Mouse (Mus musculus) limb, embryonic 14.5 days (tissue): ENCODE data around the gene Dlg4. TPM values are rescaled to one million over a fixed set of nuclear protein-coding genes. Genes with fewer than 3 reads are reported as not detected.

Experiments used
- ATAC-seq: fragments of 200-750 bp; cut with Nextera tagmentation; 2 replicates; pipeline ENCODE4 v1.8.0; 2017; ENCODE audit warnings: low read depth, moderate number of reproducible peaks, moderate TSS enrichment; ENCODE audit not compliant: low FRiP score
- DNase-seq: peaks from one replicate; pipeline ENCODE4 v3.0.0-alpha.2; 2015; ENCODE audit warnings: low spot score
- H3K27ac ChIP-seq: fragments of 300-500 bp; sonication (generic); replicated peaks from 2 replicates; pipeline ENCODE4 v1.5.1; 2014; ENCODE audit warnings: low read depth, mild to moderate bottlenecking, low read length, moderate library complexity, mixed read lengths
- H3K27me3 ChIP-seq: fragments of 300-500 bp; sonication (generic); 2 replicates; pipeline ENCODE4 v1.6.1; 2014; ENCODE audit warnings: low read length, mixed read lengths; ENCODE audit not compliant: control insufficient read depth, insufficient read depth
- H3K36me3 ChIP-seq: fragments of 300-500 bp; sonication (generic); 2 replicates; pipeline ENCODE4 v1.6.1; 2014; ENCODE audit warnings: mild to moderate bottlenecking, low read length, moderate library complexity, mixed read lengths; ENCODE audit not compliant: control insufficient read depth, insufficient read depth
- H3K4me1 ChIP-seq: fragments of 300-500 bp; sonication (generic); 2 replicates; pipeline ENCODE4 v1.6.1; 2014; ENCODE audit warnings: antibody characterized with exemption, low read length, mixed read lengths; ENCODE audit not compliant: control insufficient read depth, insufficient read depth
- H3K4me2 ChIP-seq: fragments of 300-500 bp; sonication (generic); replicated peaks from 2 replicates; pipeline ENCODE4 v1.6.1; 2014; ENCODE audit warnings: low read depth, mild to moderate bottlenecking, low read length, moderate library complexity; ENCODE audit not compliant: severe bottlenecking
- H3K4me3 ChIP-seq: fragments of 300-500 bp; sonication (generic); replicated peaks from 2 replicates; pipeline ENCODE4 v1.5.1; 2014; ENCODE audit warnings: low read length
- H3K9ac ChIP-seq: fragments of 300-500 bp; sonication (generic); 2 replicates; pipeline ENCODE4 v1.6.1; 2014; ENCODE audit warnings: mild to moderate bottlenecking, low read depth, low read length, moderate library complexity; ENCODE audit not compliant: severe bottlenecking
- H3K9me3 ChIP-seq: fragments of 300-500 bp; sonication (generic); 2 replicates; pipeline ENCODE4 v1.6.1; 2016; ENCODE audit warnings: low read length; ENCODE audit not compliant: control insufficient read depth
- POLR2A ChIP-seq: fragments of 200-500 bp; IDR thresholded peaks from 2 replicates; pipeline ENCODE4 v1.8.0; 2012; ENCODE audit warnings: inconsistent platforms, mild to moderate bottlenecking, moderate library complexity, borderline replicate concordance; ENCODE audit not compliant: insufficient read depth, insufficient read length; ENCODE audit errors: extremely low read depth
- WGBS: fragments of 180-500 bp; shearing (Covaris S2); extraction: QIAGEN DNeasy Blood & Tissue Kit; methylation state at CpG from one replicate; pipeline ENCODE4 v1.1.7; 2014; 5-methylcytosine and 5-hydroxymethylcytosine counted together
- polyA plus RNA-seq, 2 experiments: library from polyadenylated mRNA; depleted of rRNA in 1 of 2; stranded (reverse) in 1 of 2; unstranded in 1 of 2; fragments of >200 nt; fragmentation: Nextera tagmentation in 1 of 2; extraction: Ambion mirVana in 1 of 2; gene quantifications; 2 replicates each; pipeline versions ENCODE4 v1.2.1 to v1.2.3; 2012 to 2014

The Dlg4 gene
- polyA plus RNA-seq, 2 experiments = 9.7 to 89.6 TPM

- no peaks in the 10 kb centered on the region for H3K9me3 ChIP-seq
- no peak overlapping the region for H3K4me3 ChIP-seq
- no peak overlapping the region; the same call in 1 of the 2 replicates for H3K9ac ChIP-seq
- peaks cover 8% of the 10 kb centered on the region for H3K4me1 ChIP-seq
- no peak for TF ChIP-seq POLR2A
- no peaks in the 10 kb centered on the region for H3K36me3 ChIP-seq
- 37% methylated on average over 17 of the region's 17 CpGs for WGBS
- H3K4me2 ChIP-seq = no peak overlapping the region; the same call in 1 of the 2 replicates
- DNase-seq (peak; percentile 86), ATAC-seq (no peak; the same call in 1 of the 2 replicates)
- H3K27ac ChIP-seq = no peak overlapping the region
- no peaks in the 10 kb centered on the region for H3K27me3 ChIP-seq
Measured at GRCm38 (mm10) chr11:70074379-70075071, 57.8 kb downstream of the Dlg4 start.

- no peaks in the 10 kb centered on the region for H3K27me3 ChIP-seq
- DNase-seq = no peak
- no peak for ATAC-seq
- no peak overlapping the region for H3K9ac ChIP-seq
- no peak overlapping the region for H3K27ac ChIP-seq
- H3K4me1 ChIP-seq = peaks cover 6% of the 10 kb centered on the region; the same call in 1 of the 2 replicates
- 94% methylated on average over 6 of the region's 6 CpGs for WGBS
- TF ChIP-seq POLR2A = no peak
- no peak overlapping the region for H3K4me2 ChIP-seq
- H3K4me3 ChIP-seq = no peak overlapping the region
- H3K36me3 ChIP-seq = no peaks in the 10 kb centered on the region
- H3K9me3 ChIP-seq = no peaks in the 10 kb centered on the region
Measured at GRCm38 (mm10) chr11:70075581-70075980, 58.8 kb downstream of the Dlg4 start.

GRCm38 (mm10) chr11:70077441-70077840 is 60.7 kb downstream of the Dlg4 start:
- no peaks in the 10 kb centered on the region for H3K9me3 ChIP-seq
- no peak overlapping the region for H3K4me2 ChIP-seq
- no peak for ATAC-seq
- H3K27me3 ChIP-seq = no peaks in the 10 kb centered on the region
- TF ChIP-seq POLR2A = no peak
- WGBS = 55% methylated on average over 2 of the region's 3 CpGs
- no peaks in the 10 kb centered on the region for H3K36me3 ChIP-seq
- DNase-seq = no peak
- peaks cover 6% of the 10 kb centered on the region; the same call in 1 of the 2 replicates for H3K4me1 ChIP-seq
- no peak overlapping the region for H3K4me3 ChIP-seq
- H3K9ac ChIP-seq = no peak overlapping the region
- H3K27ac ChIP-seq = no peak overlapping the region

GRCm38 (mm10) chr11:70079175-70079574 is 62.4 kb downstream of the Dlg4 start:
- DNase-seq = no peak
- no peak overlapping the region for H3K4me2 ChIP-seq
- H3K27ac ChIP-seq = no peak overlapping the region
- no peak for TF ChIP-seq POLR2A
- H3K36me3 ChIP-seq = no peaks in the 10 kb centered on the region
- no peak for ATAC-seq
- no peaks in the 10 kb centered on the region for H3K9me3 ChIP-seq
- no peak overlapping the region for H3K9ac ChIP-seq
- 62% methylated on average over 6 of the region's 6 CpGs for WGBS
- H3K27me3 ChIP-seq = no peaks in the 10 kb centered on the region
- H3K4me3 ChIP-seq = no peak overlapping the region
- H3K4me1 ChIP-seq = peaks cover 3% of the 10 kb centered on the region; the same call in 1 of the 2 replicates

- no peak for TF ChIP-seq POLR2A
Measured at GRCm38 (mm10) chr11:70079928-70080327, 63.2 kb downstream of the Dlg4 start.

More at GRCm38 (mm10) chr11:70079928-70080327, 63.2 kb downstream of the Dlg4 start:
- 64% methylated on average over 7 of the region's 7 CpGs for WGBS
- Histone ChIP-seq H3K27ac (no peak overlapping the region), H3K9me3 (no peaks in the 10 kb centered on the region), H3K4me2 (no peak overlapping the region), H3K36me3 (no peaks in the 10 kb centered on the region), H3K9ac (no peak overlapping the region), H3K4me3 (no peak overlapping the region), H3K4me1 (peaks cover 2% of the 10 kb centered on the region; the same call in 1 of the 2 replicates), H3K27me3 (no peaks in the 10 kb centered on the region)
- ATAC-seq (no peak), DNase-seq (no peak)
